ENCODE assay signal across 8 mouse cellular contexts in the genomic region with DNA sequence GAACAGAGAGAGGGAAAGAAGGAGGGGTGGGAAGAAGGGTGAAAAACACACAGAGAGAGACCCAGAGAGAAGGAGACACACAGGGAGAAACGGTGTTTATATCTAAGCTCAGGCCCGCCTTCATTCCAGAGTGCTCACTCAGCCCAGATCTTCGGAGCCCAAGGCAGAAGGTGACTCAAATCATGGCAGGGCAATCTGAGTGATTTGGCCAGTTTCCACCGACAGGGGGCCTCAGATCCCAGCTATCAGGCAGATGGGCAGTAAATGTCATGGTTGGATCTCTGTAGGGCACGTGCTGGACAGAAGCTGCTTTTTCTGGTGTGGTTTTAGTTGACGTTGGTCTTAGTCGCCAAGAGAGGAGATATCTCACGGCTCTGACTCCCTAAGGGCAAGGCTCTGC. TPM values are rescaled to one million over a fixed set of nuclear protein-coding genes. Genes with fewer than 3 reads are reported as not detected.
DNase-seq lines count a peak whose midpoint lies in the region; ATAC-seq and TF ChIP-seq lines count a peak whose summit lies in the region.

No protein-coding gene starts in this region.

- no peaks in the 10 kb centered on the region for H3K27me3 ChIP-seq in heart, embryonic 15.5 days
- H3K27me3 ChIP-seq in kidney, postnatal 0 days (ENCODE audit: insufficient read depth, low read length) = no peaks in the 10 kb centered on the region
- no peaks in the 10 kb centered on the region for H3K27me3 ChIP-seq in liver, embryonic 16.5 days (ENCODE audit: control insufficient read depth, insufficient read depth, low read depth, low read length)
- no peaks in the 10 kb centered on the region for H3K27me3 ChIP-seq in neural tube, embryonic 11.5 days (ENCODE audit: control insufficient read depth, insufficient read depth, low read length)

- H3K36me3 ChIP-seq in heart, embryonic 15.5 days = no peaks in the 10 kb centered on the region
- H3K36me3 ChIP-seq in kidney, postnatal 0 days (ENCODE audit: insufficient read depth, low read length) = no peaks in the 10 kb centered on the region
- no peaks in the 10 kb centered on the region for H3K36me3 ChIP-seq in liver, embryonic 16.5 days (ENCODE audit: control insufficient read depth, insufficient read depth)
- no peaks in the 10 kb centered on the region for H3K36me3 ChIP-seq in neural tube, embryonic 11.5 days (ENCODE audit: control insufficient read depth, insufficient read depth, low read length)

- peak overlapping the region; percentile 49 for H3K9ac ChIP-seq in heart, embryonic 15.5 days
- peak overlapping the region; percentile 35; the same call in 1 of the 2 replicates for H3K9ac ChIP-seq in kidney, postnatal 0 days (ENCODE audit: low read depth, low read length)
- H3K9ac ChIP-seq in liver, embryonic 16.5 days (ENCODE audit: low read depth, low read length) = 0 out of 2 replicates have a peak overlapping the region, but pooled peaks have one; percentile 14
- H3K9ac ChIP-seq in neural tube, embryonic 11.5 days (ENCODE audit: low read length) = no peak overlapping the region; the same call in 1 of the 2 replicates

- 8% methylated on average over 8 of the region's 8 CpGs for WGBS in heart, embryonic 15.5 days
- 6% methylated on average over 8 of the region's 8 CpGs for WGBS in kidney, postnatal 0 days
- 1% methylated on average over 8 of the region's 8 CpGs for WGBS in liver, embryonic 16.5 days (ENCODE audit: insufficient replicate concordance)
- WGBS in neural tube, embryonic 11.5 days = 2% methylated on average over 8 of the region's 8 CpGs

- peak; percentile 48; the same call in 1 of the 2 replicates for ATAC-seq in heart, embryonic 15.5 days (replicated peaks; ENCODE audit: insufficient number of reproducible peaks, insufficient read depth, low FRiP score, low read depth)
- peak; percentile 59 for ATAC-seq in kidney, postnatal 0 days (replicated peaks; ENCODE audit: low FRiP score, low read depth)
- ATAC-seq in liver, embryonic 16.5 days (ENCODE audit: low read depth) = peak; percentile 51
- peak; percentile 54 for ATAC-seq in neural tube, embryonic 11.5 days (ENCODE audit: insufficient read depth, low FRiP score, low TSS enrichment)

- H3K4me1 ChIP-seq in brown adipose tissue, adult 24 weeks (ENCODE audit: control insufficient read depth, insufficient read depth, insufficient read length, low read length) = peaks cover 3% of the 10 kb centered on the region
- H3K4me1 ChIP-seq in heart, embryonic 15.5 days (replicated peaks) = peaks cover 18% of the 10 kb centered on the region
- H3K4me1 ChIP-seq in kidney, postnatal 0 days (replicated peaks; ENCODE audit: insufficient read depth, low read length) = no peaks in the 10 kb centered on the region; the same call in 1 of the 2 replicates
- peaks cover 3% of the 10 kb centered on the region; the same call in 1 of the 2 replicates for H3K4me1 ChIP-seq in liver, embryonic 16.5 days (ENCODE audit: control insufficient read depth, low read depth, low read length)
- H3K4me1 ChIP-seq in neural tube, embryonic 11.5 days (ENCODE audit: control insufficient read depth, insufficient read depth, low read length) = peaks cover 11% of the 10 kb centered on the region

- DNase-seq in CD4-positive helper T cell, adult 2 months (ENCODE audit: low read depth, low spot score) = peak; percentile 24
- DNase-seq in fibroblast of lung, adult 2 months (ENCODE audit: low read depth) = peak; percentile 91
- DNase-seq in kidney, postnatal 0 days (ENCODE audit: low spot score) = peak; percentile 78
- peak; percentile 86 for DNase-seq in neural tube, embryonic 11.5 days (ENCODE audit: low spot score)
- peak; percentile 78 for DNase-seq in testis, postnatal 10 days (ENCODE audit: low spot score)

- H3K4me3 ChIP-seq in brown adipose tissue, adult 24 weeks (ENCODE audit: insufficient read depth, low read depth, low read length) = peak overlapping the region; percentile 21
- peak overlapping the region; percentile 30 for H3K4me3 ChIP-seq in heart, embryonic 15.5 days
- H3K4me3 ChIP-seq in kidney, postnatal 0 days (replicated peaks; ENCODE audit: low read depth, low read length) = no peak overlapping the region
- H3K4me3 ChIP-seq in liver, embryonic 16.5 days (ENCODE audit: low read depth, low read length) = 0 out of 2 replicates have a peak overlapping the region, but pooled peaks have one; percentile 13
- H3K4me3 ChIP-seq in neural tube, embryonic 11.5 days (ENCODE audit: low read depth, low read length) = peak overlapping the region; percentile 8; the same call in 1 of the 2 replicates

- peak overlapping the region; percentile 61 for H3K4me2 ChIP-seq in heart, embryonic 15.5 days
- H3K4me2 ChIP-seq in kidney, postnatal 0 days (ENCODE audit: low read length) = peak overlapping the region; percentile 52
- H3K4me2 ChIP-seq in liver, embryonic 16.5 days (ENCODE audit: low read depth, low read length) = peak overlapping the region; percentile 49
- peak overlapping the region; percentile 36 for H3K4me2 ChIP-seq in neural tube, embryonic 11.5 days (ENCODE audit: low read depth)

- peak overlapping the region; percentile 82 for H3K27ac ChIP-seq in brown adipose tissue, adult 24 weeks (replicated peaks; ENCODE audit: low read depth, low read length)
- peak overlapping the region; percentile 67 for H3K27ac ChIP-seq in heart, embryonic 15.5 days
- H3K27ac ChIP-seq in kidney, postnatal 0 days = peak overlapping the region; percentile 70
- no peak overlapping the region for H3K27ac ChIP-seq in liver, embryonic 16.5 days (ENCODE audit: low read length)
- H3K27ac ChIP-seq in neural tube, embryonic 11.5 days (ENCODE audit: low read depth, low read length) = peak overlapping the region; percentile 70

- no peaks in the 10 kb centered on the region for H3K9me3 ChIP-seq in heart, embryonic 15.5 days (replicated peaks)
- no peaks in the 10 kb centered on the region for H3K9me3 ChIP-seq in kidney, postnatal 0 days (replicated peaks; ENCODE audit: low read length)
- no peaks in the 10 kb centered on the region for H3K9me3 ChIP-seq in liver, embryonic 16.5 days (replicated peaks; ENCODE audit: control insufficient read depth, low read length)
- H3K9me3 ChIP-seq in neural tube, embryonic 11.5 days (ENCODE audit: control insufficient read depth, low read length) = no peaks in the 10 kb centered on the region

- TF ChIP-seq CTCF in kidney, postnatal 0 days (IDR thresholded peaks at IDR 0.05; ENCODE audit: low read depth) = peak; percentile 84

RNA-seq across cellular contexts. Expression of a gene that starts 57.6 kb away (rescaled TPM):
- 3.3 and 7.1 TPM in 2 replicates for polyA plus RNA-seq in brown adipose tissue, adult 24 weeks (2012; ENCODE audit: insufficient read depth, insufficient read length, missing spikeins)
- polyA plus RNA-seq in heart, embryonic 15.5 days (2015; fragmentation: Nextera tagmentation; extraction: Ambion mirVana) = 8.1 and 14.8 TPM in 2 replicates
- polyA plus RNA-seq in kidney, postnatal 0 days (2015; fragmentation: Nextera tagmentation; extraction: Ambion mirVana) = 10.4 and 12.0 TPM in 2 replicates
- 3.0 and 4.2 TPM in 2 replicates for polyA plus RNA-seq in liver, embryonic 16.5 days (2015; fragmentation: Nextera tagmentation; extraction: Ambion mirVana)
- 68.6 and 79.8 TPM in 2 replicates for polyA plus RNA-seq in neural tube, embryonic 11.5 days (2014; fragmentation: Nextera tagmentation; extraction: Ambion mirVana)

Comparison
In these comparisons a context has a peak if more than half of its experiments do, and no peak if none do; other contexts are left out.
1. DNase-seq: peak in every context shown above with its lines; median percentile 91 in fibroblast of lung, adult 2 months; 86 in neural tube, embryonic 11.5 days; 78 in kidney, postnatal 0 days; 78 in testis, postnatal 10 days; 24 in CD4-positive helper T cell, adult 2 months.